Mouse (Mus musculus) common myeloid progenitor, adult 5-6 weeks (primary cell): Measurements from ENCODE around the gene Cst12. TPM values are rescaled to one million over a fixed set of nuclear protein-coding genes. Genes with fewer than 3 reads are reported as not detected.
A peak's percentile ranks its signal among the peaks of the same experiment; 100 is the strongest.
"Not testable (repeated sequence)": the region's sequence is repeated elsewhere in the genome, so short reads cannot be mapped to it uniquely, and the experiment has no call there.

Experiments
- ATAC-seq: replicated peaks from 2 replicates; pipeline ENCODE4 v1.8.0; 2016; ENCODE audit warnings: low read depth, mild to moderate bottlenecking, moderate TSS enrichment, inconsistent platforms; ENCODE audit not compliant: poor library complexity, severe bottlenecking
- total RNA-seq: library from RNA; stranded (forward); fragments of 200-1000, 187-1606 nt; gene quantifications from 2 replicates; pipeline ENCODE4 v1.2.3, GENCODE M21; 2017

Gene Cst12
- not detected in 2 replicates for total RNA-seq

DNA sequence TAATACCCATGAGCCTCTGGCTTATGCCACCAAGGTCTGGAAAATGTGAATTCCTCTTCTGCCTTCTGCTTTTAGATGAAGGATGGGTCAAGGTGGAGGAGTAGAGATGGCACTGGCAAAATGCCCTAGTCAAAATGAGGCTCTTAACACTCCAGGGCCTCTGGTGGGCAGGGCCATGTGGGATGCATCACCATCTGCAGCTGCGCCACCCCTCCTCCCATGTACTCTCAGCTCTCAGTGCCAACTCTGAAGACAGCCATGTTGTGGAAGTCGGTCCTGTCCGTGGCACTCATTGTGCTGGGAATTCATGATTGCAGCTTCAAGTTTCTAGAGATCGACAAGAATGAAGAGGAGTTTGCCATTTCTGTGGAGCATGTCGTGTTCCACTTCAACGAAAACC, at the start of gene Cst12:
TSS of gene Cst12 (plus strand) at position 220 of the 400 bp plus-strand sequence.
- ATAC-seq = no peak

DNA sequence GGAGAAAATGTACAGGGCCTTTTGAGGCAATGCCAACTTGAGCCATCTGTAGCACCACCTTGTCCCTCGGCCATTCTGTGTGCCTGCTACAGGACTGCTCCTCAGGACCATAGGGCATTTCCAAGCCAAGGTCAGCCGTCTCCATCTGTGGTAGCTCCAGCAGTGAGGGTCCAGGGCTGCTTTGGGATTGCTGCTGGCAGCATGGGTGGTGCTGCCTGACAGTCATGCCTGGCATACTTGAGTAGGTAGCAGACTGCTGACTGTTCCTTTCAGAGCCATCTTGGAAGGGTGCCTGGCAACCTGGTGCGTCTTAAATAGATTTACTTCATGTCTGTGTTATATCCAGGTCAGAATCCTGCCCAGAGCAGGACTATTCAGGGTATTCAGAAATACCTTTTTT, 46.2 kb upstream of the Cst12 start:
- no peak for ATAC-seq

DNA sequence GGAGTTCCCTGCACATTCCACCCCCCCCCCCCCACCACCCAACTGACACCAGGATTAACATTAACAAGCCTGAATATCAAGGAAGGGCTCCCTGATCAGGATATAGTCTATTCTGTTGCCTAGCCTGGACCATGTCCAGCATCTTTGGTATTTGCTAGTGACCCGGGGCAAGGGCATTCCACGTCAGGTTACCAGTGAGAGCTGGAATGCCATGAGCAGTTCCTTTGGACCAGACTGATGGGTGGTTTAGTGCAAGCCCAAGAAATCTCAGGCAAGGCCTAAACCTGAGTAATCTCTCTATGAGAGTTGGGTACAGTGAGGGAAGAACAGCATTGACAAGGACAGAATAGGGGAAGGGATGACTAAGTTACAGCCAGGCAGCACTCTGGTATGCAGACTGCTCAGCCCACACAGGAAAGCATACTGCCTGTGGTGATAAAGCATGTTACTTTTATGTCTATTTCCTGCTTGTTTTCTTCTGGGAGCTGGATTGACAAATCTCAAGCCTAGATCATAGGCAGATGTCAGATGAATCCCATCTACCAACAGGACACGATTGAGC, 45.2 kb upstream of the Cst12 start:
- ATAC-seq = no peak

DNA sequence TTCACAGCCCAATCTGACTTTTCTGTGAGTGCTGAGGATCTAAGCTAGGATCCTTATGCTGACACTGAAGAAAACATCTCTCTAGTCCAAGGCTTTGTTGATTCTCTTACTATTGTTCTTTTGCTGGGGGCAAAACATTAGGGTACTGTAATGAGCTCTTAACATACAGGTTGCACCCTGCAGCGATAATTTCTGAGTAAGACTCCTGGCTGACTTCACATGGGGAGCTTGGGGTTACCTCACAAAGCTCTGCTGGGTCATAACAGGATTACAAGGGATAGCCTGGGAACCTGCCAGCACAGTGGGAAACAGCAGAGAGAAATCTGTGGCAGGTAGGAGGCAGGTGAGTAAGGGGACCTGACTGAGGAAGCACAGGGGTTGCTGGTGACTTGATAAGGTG, 39.1 kb upstream of the Cst12 start, which contains the start of gene Cstl1:
TSS of gene Cstl1 (plus strand) at position 301 of the 400 bp plus-strand sequence.
- no peak for ATAC-seq

DNA sequence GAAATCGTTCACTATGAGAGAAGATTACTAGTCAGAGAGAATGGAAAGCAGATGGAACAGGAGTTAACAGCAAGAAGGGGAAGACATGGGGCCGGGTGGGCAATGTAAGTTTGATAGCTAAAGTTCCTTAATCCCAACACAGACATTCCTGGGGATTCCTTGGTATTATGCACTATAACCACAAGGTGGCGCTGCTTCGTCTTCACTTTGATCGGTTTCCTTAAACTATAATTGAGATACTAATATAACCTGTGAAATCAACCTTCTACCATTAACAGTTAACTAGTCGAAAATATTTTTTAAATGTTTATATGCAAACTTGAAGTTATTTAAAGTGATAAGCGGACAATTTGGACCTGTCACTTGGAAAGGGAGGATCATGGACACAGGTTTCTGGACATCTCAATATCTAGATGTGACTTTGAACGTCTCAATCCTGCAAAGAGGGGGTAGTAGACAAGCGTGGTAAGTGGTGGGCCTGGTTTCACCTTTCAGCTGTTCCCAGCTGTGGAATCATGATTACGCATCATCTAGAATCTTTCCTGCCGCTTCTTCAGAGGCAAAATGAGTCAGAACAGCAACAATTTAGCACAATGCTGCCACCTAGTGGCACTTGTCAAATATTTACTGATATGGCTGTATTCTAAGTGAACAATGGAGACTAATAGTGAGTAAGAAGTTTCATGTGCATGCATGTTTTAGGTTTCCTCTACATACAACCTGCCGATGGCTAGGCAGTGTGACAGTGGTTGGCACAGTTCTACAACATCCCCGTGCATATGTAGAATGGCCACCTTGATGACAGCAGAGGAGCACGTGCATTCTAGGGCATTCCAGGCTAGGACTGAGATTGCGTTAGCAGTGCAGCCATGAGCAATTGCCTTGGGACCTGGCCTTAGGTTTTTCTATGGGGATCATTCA, 37.0 kb upstream of the Cst12 start:
- peak; percentile 93 for ATAC-seq

DNA sequence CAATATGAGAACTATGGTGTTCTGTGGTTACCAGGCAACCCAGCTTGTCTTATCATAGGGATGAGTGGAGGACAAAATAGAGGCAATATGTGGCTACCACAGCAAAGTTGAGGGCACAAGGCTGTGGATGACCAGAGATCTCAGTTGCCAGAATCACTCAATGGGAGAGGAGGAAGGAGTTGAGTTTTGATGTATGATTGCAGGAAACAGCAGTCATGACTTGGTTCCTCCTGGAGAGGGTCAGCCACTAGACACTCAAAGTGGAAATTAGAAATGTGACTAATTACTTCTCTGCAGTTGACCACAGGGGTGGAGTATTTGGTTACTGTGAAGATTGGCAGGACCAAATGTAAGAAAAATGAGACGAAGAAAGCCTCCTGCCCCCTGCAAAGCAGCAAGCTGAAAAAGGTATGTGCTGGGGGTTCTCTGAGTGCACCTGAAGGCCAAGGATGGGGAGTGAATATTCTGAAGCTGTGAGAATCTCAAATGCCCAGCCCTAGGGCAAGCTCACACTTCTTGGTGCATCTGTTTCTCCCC, 34.8 kb upstream of the Cst12 start:
- ATAC-seq = no peak

DNA sequence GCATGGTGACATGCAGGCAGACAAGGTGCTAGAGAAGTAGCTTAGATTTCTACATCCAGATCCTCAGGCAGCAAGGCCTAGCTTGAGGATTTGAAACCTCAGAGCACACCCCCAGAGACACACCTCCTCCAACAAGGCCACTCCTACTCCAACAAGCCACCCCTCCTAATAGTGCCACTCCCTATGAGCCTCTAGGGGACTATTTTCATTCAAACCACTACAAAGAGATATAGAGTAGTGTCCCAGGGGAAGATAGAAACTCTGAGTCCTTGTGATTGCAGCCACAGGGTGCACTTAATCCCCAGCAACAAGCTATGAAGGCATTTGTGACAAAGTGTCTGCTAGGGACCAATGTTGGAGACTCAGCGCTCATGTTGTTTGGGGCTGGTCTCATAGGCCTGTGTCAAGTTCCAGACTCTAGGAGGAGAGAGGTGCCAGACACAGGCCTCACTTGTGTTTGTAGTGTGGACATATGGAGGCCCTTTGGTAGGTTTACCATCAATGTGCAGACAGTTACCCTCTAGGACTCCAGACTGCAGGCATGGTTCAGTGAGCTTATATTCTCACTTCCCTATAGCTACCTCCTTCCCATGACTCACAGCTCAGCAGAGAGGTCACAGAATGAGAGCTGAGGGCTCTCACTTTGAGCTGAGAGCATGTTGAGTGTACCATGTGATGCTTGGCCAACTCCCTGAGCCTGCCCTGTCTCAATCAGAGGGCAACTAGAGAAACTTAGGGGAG, 25.3 kb upstream of the Cst12 start:
- ATAC-seq = peak; percentile 76

DNA sequence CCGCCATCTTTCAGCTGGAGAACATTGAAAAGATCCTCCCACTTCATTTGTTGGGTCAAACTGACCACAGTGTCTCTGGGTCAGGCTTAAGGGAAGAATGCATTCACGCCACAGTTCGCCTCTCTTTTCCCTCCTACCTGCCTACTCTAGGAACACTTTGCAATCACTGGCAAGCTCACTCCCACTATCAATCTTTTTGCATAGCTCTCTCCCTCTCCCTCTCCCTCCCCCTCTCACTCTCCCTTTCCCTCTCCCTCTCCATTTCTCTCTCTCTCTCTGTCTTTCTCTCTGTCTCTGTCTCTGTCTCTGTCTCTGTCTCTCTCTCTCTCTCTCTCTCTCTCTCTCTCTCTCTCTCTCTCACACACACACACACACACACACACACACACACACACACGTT, 17.8 kb upstream of the Cst12 start, which contains the start of gene Cst11:
TSS of gene Cst11 (minus strand) at position 101 of the 400 bp plus-strand sequence.
- ATAC-seq = not testable (repeated sequence)

DNA sequence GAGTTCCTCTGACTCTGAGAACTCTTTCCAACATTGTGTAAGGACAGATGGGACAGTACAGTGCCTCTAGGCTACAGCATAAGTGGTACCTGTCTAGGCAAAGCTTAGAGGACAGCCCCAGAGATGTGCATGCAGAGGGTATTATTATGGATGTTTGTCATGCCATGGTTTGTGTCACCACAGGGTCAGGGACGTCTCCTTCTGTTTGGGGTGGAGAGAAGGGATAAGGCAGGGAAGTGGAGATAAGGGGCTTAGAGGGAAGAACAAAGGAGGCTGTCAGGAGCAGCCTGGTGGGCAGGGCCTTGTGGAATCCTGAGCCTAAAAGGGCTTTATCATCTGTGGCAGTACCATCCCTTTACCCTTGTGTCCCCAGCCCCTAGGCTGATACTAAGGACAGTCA, 7.5 kb upstream of the Cst12 start, which contains the start of gene 8030411F24Rik:
TSS of gene 8030411F24Rik (plus strand) at position 301 of the 400 bp plus-strand sequence.
- ATAC-seq = no peak

DNA sequence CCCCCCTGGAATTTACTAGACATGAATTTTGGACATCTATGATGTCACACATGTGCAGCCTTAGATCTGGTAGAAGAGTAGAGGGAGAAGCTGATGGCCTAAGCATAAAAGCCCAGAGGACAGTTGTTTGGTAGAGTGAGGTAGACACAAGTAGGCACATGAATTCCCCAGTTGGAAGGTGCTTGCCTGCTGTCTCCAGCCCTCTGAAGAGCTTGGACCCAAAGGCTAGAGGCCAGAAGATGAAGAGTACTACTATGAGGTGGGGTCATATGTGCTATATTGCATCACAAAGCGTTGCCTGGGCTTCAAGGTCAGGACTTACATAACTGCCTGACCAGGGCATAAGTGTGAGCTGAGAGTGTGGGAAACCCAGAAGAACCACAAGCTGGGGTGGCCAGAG, 9.3 kb downstream of the Cst12 start, which contains the start of gene Cst8:
TSS of gene Cst8 (plus strand) at position 301 of the 400 bp plus-strand sequence.
- ATAC-seq = no peak

DNA sequence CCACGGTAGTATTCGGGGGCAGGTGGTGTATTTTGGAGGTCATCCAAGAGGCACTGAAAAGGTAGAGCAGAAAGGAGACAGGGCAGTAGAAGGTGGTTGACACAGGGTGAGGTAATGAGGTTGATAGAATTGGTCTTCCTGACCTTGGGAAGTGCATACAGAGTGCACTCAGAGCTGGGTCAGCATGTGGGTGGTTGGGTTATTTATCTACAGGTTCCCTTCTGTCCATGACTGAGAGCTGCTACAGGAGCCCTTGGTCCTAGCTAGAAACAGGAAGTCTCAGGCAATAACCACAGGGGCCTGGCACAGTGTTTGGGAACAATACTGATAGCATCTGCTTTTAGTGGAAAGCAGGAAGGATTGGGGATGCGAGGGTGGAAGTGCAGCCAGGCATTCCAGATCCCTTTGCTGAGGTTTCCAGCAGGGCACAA, 12.3 kb downstream of the Cst12 start:
- peak; percentile 36; the same call in 1 of the 2 replicates for ATAC-seq

DNA sequence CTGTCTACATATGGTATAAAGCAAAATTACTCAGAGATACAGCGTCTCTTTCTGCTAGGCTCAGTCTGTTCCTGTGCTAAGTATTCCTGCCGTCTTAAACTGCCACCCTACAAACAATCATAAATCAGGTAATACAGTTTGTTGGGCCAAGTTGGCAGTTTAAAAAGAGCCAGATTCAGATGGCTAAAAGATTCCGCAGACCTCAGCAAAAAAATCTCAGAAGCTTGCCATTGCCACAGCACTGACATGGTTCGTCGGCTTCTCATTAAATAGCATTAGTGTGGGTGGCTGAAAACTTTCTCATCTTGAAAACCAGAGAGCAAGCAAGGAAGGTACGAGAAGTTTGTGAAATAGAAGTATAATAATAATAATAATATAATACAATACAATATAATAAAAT, 17.5 kb downstream of the Cst12 start:
- no peak for ATAC-seq

DNA sequence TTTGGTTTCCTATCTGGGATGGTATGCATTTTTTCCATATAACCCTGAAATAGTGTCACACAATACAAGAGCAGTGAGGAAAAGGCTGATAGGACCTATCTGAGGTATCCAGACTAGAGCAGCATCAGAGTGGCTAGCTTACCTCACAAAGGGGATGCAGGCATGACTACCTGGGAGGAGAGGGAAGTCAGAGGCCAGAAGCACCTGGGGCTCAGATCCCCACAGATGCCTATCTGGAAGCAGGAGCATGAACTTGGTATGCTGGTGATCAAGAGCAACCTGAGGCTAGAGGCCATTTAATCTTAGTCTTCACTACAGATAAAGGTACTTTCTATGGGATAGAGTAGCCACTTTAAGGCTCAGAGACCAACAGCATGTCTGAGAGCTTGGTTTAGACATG, 30.7 kb downstream of the Cst12 start, which contains the start of gene Cst13:
TSS of gene Cst13 (plus strand) at position 173 of the 400 bp plus-strand sequence.
- ATAC-seq = no peak

DNA sequence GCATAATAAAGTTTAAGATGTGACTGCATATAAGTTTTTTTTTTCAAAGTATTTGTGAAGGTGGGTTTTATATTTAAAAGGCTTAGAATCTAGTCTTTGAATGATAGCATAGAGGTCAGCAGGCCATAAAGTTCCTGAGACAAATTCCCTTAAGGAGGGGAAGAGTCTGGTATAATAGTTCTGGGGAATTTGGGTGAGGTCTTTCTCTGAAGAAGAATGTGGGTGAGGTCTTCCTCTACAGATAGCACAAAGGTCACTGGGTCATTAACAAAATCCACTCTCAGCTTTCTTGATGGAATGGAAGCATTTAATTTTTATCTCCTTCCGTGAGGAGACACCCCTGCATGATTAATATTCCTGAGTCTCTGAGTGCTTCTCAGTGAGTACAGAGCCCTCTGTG, 36.8 kb downstream of the Cst12 start:
- ATAC-seq = no peak

DNA sequence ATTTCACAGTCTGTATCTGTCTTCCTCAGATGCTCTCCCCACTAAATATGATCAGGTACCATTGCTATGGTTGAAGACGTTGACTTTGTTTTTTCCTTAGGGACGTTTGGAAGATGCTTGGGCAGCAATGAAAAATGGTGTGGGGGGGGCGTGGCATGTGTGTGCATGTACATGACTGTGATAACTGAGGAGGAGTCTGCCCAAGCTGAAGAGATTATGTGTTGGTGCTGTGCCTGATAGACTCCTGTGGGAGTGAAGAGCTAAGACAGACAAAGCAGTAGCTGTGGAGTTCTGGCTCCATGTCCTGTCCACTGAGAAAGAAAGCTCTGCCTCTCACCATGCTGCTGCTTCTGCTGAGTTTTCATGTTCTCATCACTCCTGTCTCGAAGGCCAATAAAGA, 45.8 kb downstream of the Cst12 start, which contains the start of gene Cst9:
TSS of gene Cst9 (plus strand) at position 236 of the 400 bp plus-strand sequence.
- no peak for ATAC-seq

DNA sequence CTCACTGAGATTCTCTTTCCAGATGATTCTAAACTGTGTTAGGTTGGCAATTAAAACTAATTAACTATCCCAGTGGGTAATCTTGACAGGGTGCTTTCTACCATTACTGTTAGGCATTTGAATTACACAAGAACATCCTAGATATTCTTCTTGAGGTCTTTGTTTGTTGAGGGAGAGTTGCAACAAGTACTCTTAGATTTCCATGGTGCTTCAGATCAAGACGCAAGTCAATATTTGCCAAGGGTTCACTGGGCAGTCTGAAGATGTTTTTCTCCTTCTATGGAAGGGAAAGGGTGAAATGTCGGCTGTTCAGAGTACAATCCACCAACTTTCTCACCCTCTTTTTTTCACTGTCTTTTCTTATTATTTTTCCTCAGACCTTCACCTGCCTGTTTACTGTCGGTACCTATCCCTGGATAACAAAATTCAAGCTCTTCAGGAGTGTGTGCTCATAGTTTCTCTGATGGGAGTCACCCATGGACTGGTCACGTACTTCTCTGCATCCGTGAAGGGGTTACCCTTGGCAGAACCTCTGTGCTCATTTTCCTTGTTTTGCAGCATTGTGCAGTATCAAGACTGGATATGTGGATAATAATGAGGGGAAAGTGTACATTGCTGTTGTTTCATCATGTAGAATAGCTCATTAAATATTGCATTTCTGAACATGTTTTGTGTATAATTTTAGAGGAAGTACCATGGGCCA, 49.1 kb downstream of the Cst12 start:
- ATAC-seq = no peak

DNA sequence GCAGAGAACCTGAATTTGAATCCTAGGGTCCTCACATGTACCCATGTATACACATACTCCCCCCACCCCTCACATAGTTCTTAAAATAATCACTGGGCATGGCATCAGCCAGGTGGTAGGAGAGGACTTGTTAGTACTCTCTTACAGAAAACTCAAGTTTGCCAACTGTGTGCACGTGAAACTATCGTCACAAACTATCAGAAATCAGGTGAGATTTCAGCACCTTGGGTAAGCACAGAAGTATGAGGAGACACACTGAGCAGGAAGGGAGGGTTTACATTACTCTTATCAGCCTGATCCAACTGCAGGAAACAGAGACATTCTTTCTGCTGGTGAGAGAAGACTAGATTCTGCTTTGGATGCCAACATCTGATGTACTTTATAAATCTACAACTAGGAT, 50.1 kb downstream of the Cst12 start:
- no peak for ATAC-seq
